Mouse (Mus musculus): ENCODE results near the gene Rere. TPM values are rescaled to one million over a fixed set of nuclear protein-coding genes. Genes with fewer than 3 reads are reported as not detected.

The Rere gene
- total RNA-seq, 2 experiments from 2014 or later: 39.6 to 46.7 TPM

- DNase-seq: peak in 1 of 2 experiments; percentile 66
These were observed 65.9 kb downstream of the Rere start for GRCm38 (mm10) chr4:150347387-150347672.

- DNase-seq: no peak
These were observed 68.2 kb downstream of the Rere start for GRCm38 (mm10) chr4:150349680-150350101.

GRCm38 (mm10) chr4:150351419-150352075 is 70.1 kb downstream of the Rere start:
- DNase-seq: no peak

DNA sequence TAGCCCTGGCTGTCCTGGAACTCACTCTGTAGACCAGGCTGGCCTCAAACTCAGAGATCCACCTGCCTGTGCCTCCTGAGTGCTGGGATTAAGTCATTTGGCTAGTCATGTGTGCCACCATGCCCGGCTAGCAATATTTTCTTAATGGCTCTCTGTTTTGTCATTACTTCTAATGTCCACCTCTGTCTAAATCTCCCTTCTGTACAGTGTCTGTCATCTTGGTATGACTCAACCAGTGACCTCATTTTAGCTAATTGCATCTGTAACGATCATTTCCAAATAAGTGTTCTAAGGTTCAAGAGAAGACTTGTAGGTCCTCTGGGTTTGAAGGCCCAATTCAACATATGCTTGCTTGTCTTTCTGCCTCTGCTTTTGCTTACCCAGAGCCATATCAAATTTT is 71.3 kb downstream of the Rere start:
- DNase-seq: no peak

DNA sequence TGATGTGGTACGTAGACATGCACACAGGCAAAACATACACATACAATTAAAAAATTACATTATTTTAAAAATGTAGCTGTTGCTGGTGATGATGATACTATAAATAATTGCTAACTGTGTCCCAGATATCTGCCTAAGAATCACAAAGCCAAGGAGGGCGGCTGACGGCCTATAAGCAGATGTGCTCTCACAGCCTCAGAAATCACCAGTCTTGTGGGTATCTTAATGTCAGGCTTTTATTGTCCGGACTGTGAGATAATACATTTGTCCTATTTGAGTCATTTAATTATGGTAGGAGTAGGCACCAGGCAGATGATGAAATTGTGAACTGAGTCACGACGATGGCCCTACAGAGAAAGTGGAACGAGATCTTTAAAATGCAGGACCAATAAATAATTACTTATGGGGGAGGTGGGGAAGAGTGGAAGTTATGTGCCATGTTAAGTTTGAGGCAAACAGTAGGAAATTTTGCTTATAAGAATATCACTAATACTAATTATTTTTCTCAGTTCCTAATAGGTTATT is 72.0 kb downstream of the Rere start:
- no peak for DNase-seq

DNA sequence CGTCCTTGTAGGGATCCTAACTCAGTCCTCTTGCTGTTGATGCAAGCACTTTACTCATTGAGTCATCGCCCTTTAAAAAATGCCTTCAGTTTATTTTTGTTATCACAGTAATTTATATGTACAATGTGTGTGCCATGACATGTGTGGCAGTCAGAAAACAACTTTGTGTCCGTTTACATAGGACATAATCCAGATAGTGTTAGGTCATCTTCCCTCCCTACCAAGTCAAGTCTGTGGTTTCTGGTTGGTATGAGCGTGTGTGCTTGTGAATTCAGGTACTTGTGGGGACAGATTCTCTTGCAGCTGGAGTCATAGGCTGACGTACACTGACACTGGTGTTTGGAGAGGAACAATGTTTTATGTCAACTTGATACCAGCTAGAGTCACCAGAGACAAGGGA is 74.4 kb downstream of the Rere start:
- no peak for DNase-seq

DNA sequence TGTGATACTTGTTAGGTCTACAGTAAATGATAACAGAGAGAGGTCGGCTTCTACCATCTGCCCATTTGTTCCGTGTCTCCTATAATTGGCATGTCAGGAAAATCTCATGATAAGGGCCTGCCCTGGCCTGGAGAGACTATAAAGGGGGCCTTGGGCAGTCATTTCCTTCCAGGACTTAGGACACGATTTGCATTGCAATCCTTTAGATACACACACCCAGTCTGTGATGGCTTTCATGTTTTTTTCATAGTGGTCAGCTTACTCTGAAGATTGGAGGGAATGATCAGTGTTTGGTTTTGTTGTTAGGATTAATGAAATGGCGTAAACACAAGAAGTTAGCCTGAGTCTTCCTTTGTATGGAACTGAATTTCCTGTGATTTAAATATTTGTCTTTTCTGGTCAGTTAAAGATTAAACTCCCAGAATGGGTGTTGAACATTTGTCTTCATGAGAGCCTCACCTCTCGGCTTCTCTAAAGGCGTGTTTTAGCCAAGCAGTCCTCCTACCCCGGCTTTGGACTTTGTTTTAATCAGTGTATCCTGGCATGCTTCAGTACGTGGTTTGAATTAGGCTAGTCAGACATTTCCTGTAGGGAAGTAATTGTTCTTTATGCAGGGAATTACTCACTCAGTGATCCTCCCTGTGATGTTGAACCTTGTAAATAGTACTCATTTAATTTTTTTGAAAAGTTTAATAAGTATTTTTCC is 80.7 kb downstream of the Rere start:
- DNase-seq: peak in 1 of 2 experiments; percentile 38

- DNase-seq: no peak
These were observed 81.4 kb downstream of the Rere start for GRCm38 (mm10) chr4:150362858-150363257.

GRCm38 (mm10) chr4:150364786-150365185 is 83.3 kb downstream of the Rere start:
- DNase-seq: no peak

DNA sequence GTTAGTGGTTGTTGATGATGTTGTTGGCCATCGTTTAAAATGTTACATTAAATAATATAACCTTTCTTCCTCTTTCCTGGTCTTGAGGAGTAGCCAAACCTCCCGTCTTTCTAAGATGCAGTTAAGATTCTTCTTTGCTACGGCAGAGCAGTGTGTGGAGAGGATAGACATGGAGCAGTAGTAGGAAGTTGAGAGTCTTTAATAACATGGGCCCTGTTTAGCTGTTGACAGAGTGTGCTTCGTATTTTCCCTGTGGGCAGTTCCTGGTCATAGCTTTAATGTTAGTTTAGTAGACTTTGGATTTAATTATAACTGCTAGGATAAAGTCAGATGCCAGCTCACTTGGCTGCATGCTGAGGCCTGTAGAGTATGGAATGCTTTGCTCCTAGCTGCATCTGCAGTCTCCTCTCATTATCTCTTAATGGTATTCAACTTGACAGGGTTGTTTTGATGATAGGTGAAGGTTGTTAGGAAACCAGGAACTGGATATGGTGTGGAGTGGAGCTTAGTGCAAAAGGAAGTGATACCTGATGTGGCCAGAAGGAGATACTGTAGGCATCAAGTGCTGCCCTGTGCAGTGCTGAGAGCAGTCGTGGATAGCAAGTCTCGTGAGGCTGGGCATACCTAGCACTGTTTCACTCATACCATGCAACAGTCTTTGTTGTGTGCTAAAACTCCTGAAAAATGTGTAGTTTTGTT is 85.2 kb downstream of the Rere start:
- peak; percentile 36 to 52 for DNase-seq

GRCm38 (mm10) chr4:150371580-150372380 is 90.3 kb downstream of the Rere start:
- peak; percentile 86 to 87 for DNase-seq

DNA sequence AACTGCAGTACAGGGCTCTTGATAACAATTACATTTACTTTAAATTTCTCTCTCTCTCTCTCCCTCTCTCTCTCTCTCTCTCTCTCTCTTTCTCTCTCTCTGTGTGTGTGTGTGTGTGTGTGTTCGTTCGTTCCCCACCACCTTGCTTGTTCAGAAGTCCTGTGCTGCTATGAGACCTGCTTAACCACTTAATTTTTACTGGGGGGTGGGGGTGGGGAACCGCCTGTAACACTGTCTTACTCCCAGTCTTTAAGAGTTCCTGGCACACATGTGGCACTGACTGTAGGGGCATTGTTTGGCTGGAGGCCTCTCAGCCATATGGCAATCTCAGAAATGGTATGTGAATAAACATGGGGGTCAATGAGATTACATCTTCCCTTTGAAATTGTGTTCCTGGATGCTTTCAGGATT is 91.2 kb downstream of the Rere start:
- DNase-seq: peak in 1 of 2 experiments; percentile 41

DNA sequence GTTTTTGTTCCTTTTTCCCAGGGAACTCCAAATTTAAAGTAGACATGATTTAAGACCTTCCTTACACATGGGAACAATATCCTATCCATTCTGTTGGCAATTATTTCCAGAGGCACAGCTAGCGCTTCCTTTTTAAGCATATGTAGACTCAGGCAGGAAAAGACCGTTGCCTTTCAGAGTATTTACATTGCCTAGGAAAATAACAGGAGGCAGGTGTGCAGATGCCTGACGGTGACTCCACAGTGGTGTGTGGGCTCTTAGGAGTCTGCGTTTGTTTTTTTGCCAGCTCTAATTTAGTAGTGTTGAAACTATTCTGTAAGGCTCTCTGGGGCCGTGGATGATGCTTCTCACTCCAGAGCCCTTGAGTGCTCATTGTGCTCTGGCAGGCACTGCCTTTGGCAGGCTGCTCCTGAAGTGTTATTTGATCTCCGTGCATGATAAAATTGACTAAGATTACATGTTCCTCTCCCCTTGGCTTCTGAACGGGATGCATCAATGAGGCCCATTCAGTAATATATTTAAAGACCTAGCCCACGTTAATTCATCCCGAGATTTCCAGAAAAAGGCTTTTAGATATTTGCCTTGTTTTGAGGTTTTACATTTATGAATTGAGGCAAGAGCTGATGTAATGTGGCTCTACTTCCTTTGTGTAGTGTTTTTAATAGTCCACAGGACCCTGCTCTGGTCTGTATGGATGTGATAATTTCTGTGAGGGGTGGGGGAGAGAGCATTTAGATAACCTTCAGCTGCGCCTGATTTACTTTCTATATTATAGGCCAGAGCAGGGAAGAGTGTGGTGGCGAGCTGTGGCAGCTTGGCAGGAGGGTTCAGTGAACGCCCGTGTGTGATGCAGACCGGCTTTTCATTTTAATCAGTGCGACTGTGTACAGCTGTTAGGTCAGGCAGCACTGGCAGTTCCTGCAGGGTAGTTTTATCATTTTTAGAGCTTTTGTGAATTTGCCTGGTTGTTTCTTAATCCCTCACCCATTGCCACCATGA is 92.0 kb downstream of the Rere start:
- peak; percentile 53 to 55 for DNase-seq

- DNase-seq: no peak
These were observed 93.4 kb downstream of the Rere start for GRCm38 (mm10) chr4:150374651-150375447.

DNA sequence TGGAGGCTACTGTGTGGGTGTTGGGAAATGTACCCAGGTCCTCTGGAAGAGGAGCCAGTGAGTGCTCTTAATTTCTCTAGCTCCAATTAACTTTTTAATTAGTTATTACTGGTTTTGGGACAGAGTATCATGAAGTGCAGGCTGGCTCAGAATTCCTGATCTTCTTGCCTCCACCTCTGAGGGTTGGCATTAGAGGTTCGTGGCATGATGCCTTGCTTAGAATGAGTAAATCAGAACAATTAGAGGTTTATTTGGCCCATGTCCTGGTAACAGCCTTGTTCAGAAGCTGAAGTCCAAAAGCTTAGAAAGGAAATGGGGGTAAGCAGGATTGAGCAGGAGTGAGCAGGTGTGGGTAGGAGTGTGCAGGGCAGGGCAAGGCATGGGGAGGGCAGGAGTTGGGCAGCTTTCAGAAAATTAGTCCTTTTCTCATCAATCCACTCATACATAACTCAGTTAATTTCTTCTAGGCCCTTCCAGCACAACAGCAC is 94.0 kb downstream of the Rere start:
- DNase-seq: no peak

GRCm38 (mm10) chr4:150379313-150379712 is 97.9 kb downstream of the Rere start:
- no peak for DNase-seq

- DNase-seq: no peak
These were observed 98.3 kb downstream of the Rere start for GRCm38 (mm10) chr4:150379772-150380171.

- DNase-seq: no peak
These were observed 98.8 kb downstream of the Rere start for GRCm38 (mm10) chr4:150380273-150380672.

DNA sequence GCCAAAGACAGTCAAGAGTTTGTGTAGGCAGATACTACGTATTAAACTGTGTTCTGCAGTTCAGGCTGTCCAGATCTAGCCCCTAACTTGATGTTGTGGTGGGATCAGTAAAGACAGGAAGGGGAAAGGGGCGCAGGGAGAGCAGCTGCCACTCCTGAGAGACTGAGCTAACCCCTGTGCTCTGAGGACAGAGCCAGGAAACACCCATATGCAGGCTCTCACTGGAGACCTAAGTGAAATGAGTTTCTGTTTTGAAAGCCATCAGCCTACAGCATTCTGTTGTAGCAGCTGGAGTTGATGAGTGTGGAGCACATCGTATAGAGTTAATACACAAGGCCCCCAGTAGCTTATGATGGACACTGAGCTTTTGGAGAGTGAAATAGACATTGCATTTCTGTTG is 101.1 kb downstream of the Rere start:
- no peak for DNase-seq

DNA sequence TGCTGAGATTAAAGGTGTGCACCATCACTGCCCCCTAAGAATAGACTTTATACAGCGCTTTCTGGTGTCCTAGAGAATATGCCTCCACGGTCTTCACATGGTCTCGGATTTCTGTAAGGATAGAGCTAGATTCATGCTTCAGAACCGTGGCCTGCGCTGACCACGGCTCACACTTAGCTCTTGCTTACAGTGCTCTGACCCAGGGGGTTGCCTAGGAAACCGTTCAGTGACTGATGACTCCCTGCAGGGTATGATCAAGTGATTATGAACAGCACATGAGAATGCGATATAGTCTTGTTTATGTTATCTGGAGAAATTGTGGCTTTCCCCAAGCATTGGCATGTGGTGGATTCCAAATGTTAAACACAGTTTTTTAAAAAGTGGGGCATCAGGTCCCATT is 103.0 kb downstream of the Rere start:
- DNase-seq: no peak
